Mouse (Mus musculus): ENCODE measurements around the gene Sdk1. TPM values are rescaled to one million over a fixed set of nuclear protein-coding genes. Genes with fewer than 3 reads are reported as not detected.

The Sdk1 gene
- polyA plus RNA-seq, 1 experiment from 2014 or later: 1.7 TPM

- H3K4me3 ChIP-seq: no peak overlapping the region
- ATAC-seq (ENCODE audit: low FRiP score, low read depth): no peak
- 65% methylated on average over 5 of the region's 5 CpGs for WGBS
Observed at GRCm38 (mm10) chr5:141880661-141881060, 639.4 kb downstream of the Sdk1 start.

GRCm38 (mm10) chr5:141884111-141884647, 642.9 kb downstream of the Sdk1 start:
- H3K4me3 ChIP-seq: no peak overlapping the region
- no peaks in the 10 kb centered on the region for H3K36me3 ChIP-seq
- no peak overlapping the region for H3K4me2 ChIP-seq (replicated peaks)
- 0 out of 2 replicates have a peak, but pooled peaks cover 2% of the 10 kb centered on the region for H3K9me3 ChIP-seq
- no peak overlapping the region for H3K9ac ChIP-seq (replicated peaks)
- H3K27me3 ChIP-seq: 0 out of 2 replicates have a peak, but pooled peaks cover 2% of the 10 kb centered on the region
- no peak overlapping the region for H3K27ac ChIP-seq (replicated peaks)
- peaks cover 15% of the 10 kb centered on the region for H3K4me1 ChIP-seq
- no peak for ATAC-seq (ENCODE audit: low FRiP score, low read depth)
- WGBS: 53% methylated on average over 3 of the region's 3 CpGs

More at GRCm38 (mm10) chr5:141880661-141881060, 639.4 kb downstream of the Sdk1 start:
- Histone ChIP-seq H3K27ac (replicated peaks) (no peak overlapping the region), H3K4me2 (replicated peaks) (no peak overlapping the region), H3K9ac (replicated peaks) (no peak overlapping the region), H3K36me3 (no peaks in the 10 kb centered on the region), H3K4me1 (0 out of 2 replicates have a peak, but pooled peaks cover 4% of the 10 kb centered on the region), H3K9me3 (0 out of 2 replicates have a peak, but pooled peaks cover 2% of the 10 kb centered on the region), H3K27me3 (no peaks in the 10 kb centered on the region)

- Histone ChIP-seq H3K9me3 (no peaks in the 10 kb centered on the region), H3K27me3 (0 out of 2 replicates have a peak, but pooled peaks cover 2% of the 10 kb centered on the region), H3K9ac (replicated peaks) (no peak overlapping the region), H3K27ac (replicated peaks) (no peak overlapping the region), H3K4me3 (no peak overlapping the region), H3K4me2 (replicated peaks) (no peak overlapping the region), H3K36me3 (no peaks in the 10 kb centered on the region), H3K4me1 (peaks cover 31% of the 10 kb centered on the region)
- 60% methylated on average over 10 of the region's 10 CpGs for WGBS
- ATAC-seq (ENCODE audit: low FRiP score, low read depth): no peak
Observed at GRCm38 (mm10) chr5:141886006-141886405, 644.7 kb downstream of the Sdk1 start.

- 0 out of 2 replicates have a peak, but pooled peaks cover 2% of the 10 kb centered on the region for H3K27me3 ChIP-seq
- H3K4me2 ChIP-seq (replicated peaks): peak overlapping the region; percentile 9; the same call in 1 of the 2 replicates
- peak; percentile 54; the same call in 1 of the 2 replicates for ATAC-seq (ENCODE audit: low FRiP score, low read depth)
- H3K4me3 ChIP-seq: no peak overlapping the region
- H3K9me3 ChIP-seq: no peaks in the 10 kb centered on the region
- H3K4me1 ChIP-seq: peaks cover 28% of the 10 kb centered on the region
- WGBS: 44% methylated on average over 9 of the region's 9 CpGs
- H3K9ac ChIP-seq (replicated peaks): no peak overlapping the region
- H3K36me3 ChIP-seq: no peaks in the 10 kb centered on the region
- no peak overlapping the region for H3K27ac ChIP-seq (replicated peaks)
Observed at GRCm38 (mm10) chr5:141889766-141890165, 648.5 kb downstream of the Sdk1 start.

GRCm38 (mm10) chr5:141896402-141896801, 655.1 kb downstream of the Sdk1 start:
- no peak overlapping the region for H3K4me2 ChIP-seq (replicated peaks)
- no peak for ATAC-seq (ENCODE audit: low FRiP score, low read depth)
- no peaks in the 10 kb centered on the region for H3K9me3 ChIP-seq
- no peak overlapping the region for H3K9ac ChIP-seq (replicated peaks)
- no peaks in the 10 kb centered on the region for H3K4me1 ChIP-seq
- WGBS: 86% methylated on average over 8 of the region's 8 CpGs
- H3K27me3 ChIP-seq: no peaks in the 10 kb centered on the region
- no peak overlapping the region for H3K4me3 ChIP-seq
- no peak overlapping the region for H3K27ac ChIP-seq (replicated peaks)
- H3K36me3 ChIP-seq: no peaks in the 10 kb centered on the region

GRCm38 (mm10) chr5:141897481-141897880, 656.2 kb downstream of the Sdk1 start:
- no peaks in the 10 kb centered on the region for H3K36me3 ChIP-seq
- ATAC-seq (ENCODE audit: low FRiP score, low read depth): no peak
- no peak overlapping the region for H3K27ac ChIP-seq (replicated peaks)
- no peak overlapping the region for H3K4me2 ChIP-seq (replicated peaks)
- 66% methylated on average over 2 of the region's 2 CpGs for WGBS
- H3K4me1 ChIP-seq: no peaks in the 10 kb centered on the region
- no peak overlapping the region for H3K4me3 ChIP-seq
- no peaks in the 10 kb centered on the region for H3K9me3 ChIP-seq
- H3K27me3 ChIP-seq: no peaks in the 10 kb centered on the region
- no peak overlapping the region for H3K9ac ChIP-seq (replicated peaks)

GRCm38 (mm10) chr5:141899751-141900150, 658.5 kb downstream of the Sdk1 start:
- ATAC-seq (ENCODE audit: low FRiP score, low read depth): no peak
- WGBS: 88% methylated on average over 7 of the region's 7 CpGs

GRCm38 (mm10) chr5:141902544-141903250, 661.4 kb downstream of the Sdk1 start:
- 83% methylated on average over 16 of the region's 16 CpGs for WGBS
- H3K9me3 ChIP-seq: no peaks in the 10 kb centered on the region

More at GRCm38 (mm10) chr5:141899751-141900150, 658.5 kb downstream of the Sdk1 start:
- Histone ChIP-seq H3K27ac (replicated peaks) (no peak overlapping the region), H3K27me3 (no peaks in the 10 kb centered on the region), H3K4me3 (no peak overlapping the region), H3K9ac (replicated peaks) (no peak overlapping the region), H3K4me1 (no peaks in the 10 kb centered on the region), H3K36me3 (no peaks in the 10 kb centered on the region), H3K4me2 (replicated peaks) (no peak overlapping the region), H3K9me3 (no peaks in the 10 kb centered on the region)

GRCm38 (mm10) chr5:141910444-141910843, 669.2 kb downstream of the Sdk1 start:
- no peak overlapping the region for H3K4me2 ChIP-seq (replicated peaks)
- no peak overlapping the region for H3K27ac ChIP-seq (replicated peaks)
- ATAC-seq (ENCODE audit: low FRiP score, low read depth): no peak
- 86% methylated on average over 3 of the region's 3 CpGs for WGBS
- H3K9ac ChIP-seq (replicated peaks): no peak overlapping the region
- H3K36me3 ChIP-seq: no peaks in the 10 kb centered on the region
- H3K4me1 ChIP-seq: no peaks in the 10 kb centered on the region
- no peak overlapping the region for H3K4me3 ChIP-seq
- H3K27me3 ChIP-seq: no peaks in the 10 kb centered on the region
- H3K9me3 ChIP-seq: no peaks in the 10 kb centered on the region

More at GRCm38 (mm10) chr5:141902544-141903250, 661.4 kb downstream of the Sdk1 start:
- Histone ChIP-seq H3K27ac (replicated peaks) (no peak overlapping the region), H3K4me1 (no peaks in the 10 kb centered on the region), H3K4me2 (replicated peaks) (no peak overlapping the region), H3K9ac (replicated peaks) (no peak overlapping the region), H3K4me3 (no peak overlapping the region), H3K36me3 (no peaks in the 10 kb centered on the region), H3K27me3 (no peaks in the 10 kb centered on the region)
- no peak for ATAC-seq (ENCODE audit: low FRiP score, low read depth)

- no peaks in the 10 kb centered on the region for H3K4me1 ChIP-seq
- no peaks in the 10 kb centered on the region for H3K9me3 ChIP-seq
- no peak overlapping the region for H3K9ac ChIP-seq (replicated peaks)
- WGBS: 63% methylated on average over 8 of the region's 8 CpGs
- no peaks in the 10 kb centered on the region for H3K27me3 ChIP-seq
- H3K4me2 ChIP-seq (replicated peaks): no peak overlapping the region
- no peaks in the 10 kb centered on the region for H3K36me3 ChIP-seq
- no peak for ATAC-seq (ENCODE audit: low FRiP score, low read depth)
- H3K4me3 ChIP-seq: no peak overlapping the region
- H3K27ac ChIP-seq (replicated peaks): no peak overlapping the region
Observed at GRCm38 (mm10) chr5:141910886-141911285, 669.6 kb downstream of the Sdk1 start.

GRCm38 (mm10) chr5:141912881-141913280, 671.6 kb downstream of the Sdk1 start:
- no peak overlapping the region for H3K4me3 ChIP-seq
- no peak overlapping the region for H3K4me2 ChIP-seq (replicated peaks)
- 74% methylated on average over 7 of the region's 7 CpGs for WGBS
- H3K27me3 ChIP-seq: no peaks in the 10 kb centered on the region
- H3K9me3 ChIP-seq: no peaks in the 10 kb centered on the region
- H3K36me3 ChIP-seq: no peaks in the 10 kb centered on the region
- no peak for ATAC-seq (ENCODE audit: low FRiP score, low read depth)
- no peaks in the 10 kb centered on the region for H3K4me1 ChIP-seq
- no peak overlapping the region for H3K9ac ChIP-seq (replicated peaks)
- H3K27ac ChIP-seq (replicated peaks): no peak overlapping the region

- WGBS: 24% methylated on average over 2 of the region's 2 CpGs
- H3K27me3 ChIP-seq: no peaks in the 10 kb centered on the region
- H3K36me3 ChIP-seq: no peaks in the 10 kb centered on the region
- ATAC-seq (ENCODE audit: low FRiP score, low read depth): no peak
- H3K4me1 ChIP-seq: no peaks in the 10 kb centered on the region
- no peak overlapping the region for H3K4me3 ChIP-seq
- H3K27ac ChIP-seq (replicated peaks): no peak overlapping the region
- no peak overlapping the region for H3K9ac ChIP-seq (replicated peaks)
- H3K9me3 ChIP-seq: no peaks in the 10 kb centered on the region
- H3K4me2 ChIP-seq (replicated peaks): no peak overlapping the region
Observed at GRCm38 (mm10) chr5:141916954-141917353, 675.7 kb downstream of the Sdk1 start.

Measured in midbrain, embryonic 12.5 days (tissue).